Mouse (Mus musculus): ENCODE measurements around the gene Ankrd9.

DNA sequence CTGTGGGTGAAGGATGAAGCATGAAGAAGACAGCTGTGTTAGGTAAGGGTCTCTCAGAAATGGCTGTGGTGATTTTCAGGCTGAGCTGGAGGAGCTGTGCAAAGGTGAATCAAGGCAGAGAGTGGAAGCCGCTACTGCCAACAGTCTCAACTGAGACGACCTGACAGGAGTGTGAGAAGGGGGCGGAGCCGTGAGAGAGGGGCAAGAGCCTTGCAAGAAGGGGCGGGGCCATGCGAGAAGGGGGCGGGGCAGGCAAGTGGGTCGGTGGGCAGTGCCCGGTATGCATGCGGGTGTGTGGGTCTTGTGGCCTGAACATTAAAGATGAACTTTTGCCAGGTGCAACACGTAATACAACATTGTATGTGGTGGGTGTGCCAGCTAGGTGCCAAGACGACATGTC, 15.8 kb upstream of the Ankrd9 start:
- TF ChIP-seq CTCF (IDR thresholded peaks at IDR 0.05; ENCODE audit: low read depth) (no peak), EP300 (optimal IDR thresholded peaks at IDR 0.05) (no peak)

Data from stomach, postnatal 0 days (tissue).